Mouse (Mus musculus): ENCODE measurements around the gene Gm5416.
"Not testable (repeated sequence)": the region's sequence is repeated elsewhere in the genome, so short reads cannot be mapped to it uniquely, and the experiment has no call there.

- TF ChIP-seq CTCF (IDR thresholded peaks at IDR 0.05; ENCODE audit: low read depth, low read length); POLR2A (IDR thresholded peaks at IDR 0.05; ENCODE audit: borderline replicate concordance, low read depth, low read length): not testable (repeated sequence)
These were observed 11.0 kb downstream of the Gm5416 start, which contains the start of gene 2010005H15Rik for GRCm38 (mm10) chr16:36221168-36221567.
